Mouse (Mus musculus) forebrain, embryonic 13.5 days (tissue): ENCODE measurements around the gene Pde5a. TPM values are rescaled to one million over a fixed set of nuclear protein-coding genes. Genes with fewer than 3 reads are reported as not detected.
A peak's percentile ranks its signal among the peaks of the same experiment; 100 is the strongest.

ENCODE experiments used
- ATAC-seq: fragments of 200-750 bp; cut with Nextera tagmentation; 2 replicates; pipeline ENCODE4 v1.8.0; 2017
- H3K27ac ChIP-seq: fragments of 300-500 bp; sonication (generic); 2 replicates; pipeline ENCODE4 v1.5.1; 2015; ENCODE audit warnings: inconsistent platforms, mild to moderate bottlenecking, moderate library complexity
- H3K27me3 ChIP-seq: fragments of 300-500 bp; sonication (generic); 2 replicates; pipeline ENCODE4 v1.6.1; 2015; ENCODE audit warnings: mild to moderate bottlenecking, inconsistent platforms
- H3K36me3 ChIP-seq: fragments of 300-500 bp; sonication (generic); 2 replicates; pipeline ENCODE4 v1.6.1; 2015; ENCODE audit warnings: mild to moderate bottlenecking, inconsistent platforms; ENCODE audit not compliant: poor library complexity, severe bottlenecking
- H3K4me1 ChIP-seq: fragments of 300-500 bp; sonication (generic); 2 replicates; pipeline ENCODE4 v1.6.1; 2015; ENCODE audit warnings: inconsistent platforms
- H3K4me2 ChIP-seq: fragments of 300-500 bp; sonication (generic); 2 replicates; pipeline ENCODE4 v1.6.1; 2015; ENCODE audit warnings: inconsistent platforms, mild to moderate bottlenecking, moderate library complexity
- H3K4me3 ChIP-seq: fragments of 300-500 bp; sonication (generic); 2 replicates; pipeline ENCODE4 v1.5.1; 2015; ENCODE audit warnings: mild to moderate bottlenecking, inconsistent platforms
- H3K9ac ChIP-seq: fragments of 300-500 bp; sonication (generic); 2 replicates; pipeline ENCODE4 v1.6.1; 2015; ENCODE audit warnings: mild to moderate bottlenecking, inconsistent platforms
- H3K9me3 ChIP-seq: fragments of 300-500 bp; sonication (generic); replicated peaks from 2 replicates; pipeline ENCODE4 v1.6.1; 2016; ENCODE audit warnings: inconsistent platforms
- WGBS: fragments of 180-500 bp; shearing (Covaris S2); methylation state at CpG from one replicate; pipeline ENCODE4 v1.1.7; 2015; 5-methylcytosine and 5-hydroxymethylcytosine counted together
- polyA plus RNA-seq: library from polyadenylated mRNA; unstranded; fragments of >200 nt; fragmentation: Nextera tagmentation; extraction: Ambion mirVana; gene quantifications from 2 replicates; pipeline ENCODE4 v1.2.1, GENCODE M21; 2015

The Pde5a gene
- polyA plus RNA-seq, 1 experiment from 2014 or later = 3.6 TPM

DNA sequence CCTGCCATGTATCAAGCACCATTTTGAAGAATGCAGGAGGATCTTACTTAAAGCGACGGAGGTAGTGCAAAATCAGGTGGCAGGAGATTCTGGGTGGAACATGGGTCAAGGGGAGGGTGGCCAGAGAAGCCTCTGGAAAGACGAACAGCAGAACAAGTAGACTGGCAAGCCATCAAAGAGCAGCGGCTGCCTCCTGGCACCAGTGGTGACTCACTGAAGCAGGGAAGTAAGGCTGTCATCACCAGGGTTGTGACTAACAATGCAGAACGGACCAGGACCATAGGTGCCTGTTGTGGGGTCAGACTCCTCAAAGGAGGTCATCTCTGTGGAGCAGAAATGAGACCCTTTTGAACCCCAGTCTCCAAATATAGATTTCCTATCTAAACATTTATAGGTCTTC is 89.5 kb downstream of the Pde5a start:
- Histone ChIP-seq H3K36me3 (no peaks in the 10 kb centered on the region), H3K4me1 (no peaks in the 10 kb centered on the region), H3K4me3 (no peak overlapping the region), H3K27me3 (no peaks in the 10 kb centered on the region), H3K9ac (no peak overlapping the region), H3K4me2 (no peak overlapping the region), H3K9me3 (no peaks in the 10 kb centered on the region), H3K27ac (no peak overlapping the region)
- no peak for ATAC-seq
- WGBS = 88% methylated on average over 5 of the region's 5 CpGs

GRCm38 (mm10) chr3:122820700-122821099 is 92.0 kb downstream of the Pde5a start:
- Histone ChIP-seq H3K9me3 (no peaks in the 10 kb centered on the region), H3K4me3 (no peak overlapping the region), H3K9ac (no peak overlapping the region), H3K4me1 (no peaks in the 10 kb centered on the region), H3K27me3 (no peaks in the 10 kb centered on the region), H3K4me2 (no peak overlapping the region), H3K27ac (no peak overlapping the region), H3K36me3 (0 out of 2 replicates have a peak, but pooled peaks cover 1% of the 10 kb centered on the region)
- ATAC-seq = no peak
- WGBS = 66% methylated on average over 4 of the region's 4 CpGs

DNA sequence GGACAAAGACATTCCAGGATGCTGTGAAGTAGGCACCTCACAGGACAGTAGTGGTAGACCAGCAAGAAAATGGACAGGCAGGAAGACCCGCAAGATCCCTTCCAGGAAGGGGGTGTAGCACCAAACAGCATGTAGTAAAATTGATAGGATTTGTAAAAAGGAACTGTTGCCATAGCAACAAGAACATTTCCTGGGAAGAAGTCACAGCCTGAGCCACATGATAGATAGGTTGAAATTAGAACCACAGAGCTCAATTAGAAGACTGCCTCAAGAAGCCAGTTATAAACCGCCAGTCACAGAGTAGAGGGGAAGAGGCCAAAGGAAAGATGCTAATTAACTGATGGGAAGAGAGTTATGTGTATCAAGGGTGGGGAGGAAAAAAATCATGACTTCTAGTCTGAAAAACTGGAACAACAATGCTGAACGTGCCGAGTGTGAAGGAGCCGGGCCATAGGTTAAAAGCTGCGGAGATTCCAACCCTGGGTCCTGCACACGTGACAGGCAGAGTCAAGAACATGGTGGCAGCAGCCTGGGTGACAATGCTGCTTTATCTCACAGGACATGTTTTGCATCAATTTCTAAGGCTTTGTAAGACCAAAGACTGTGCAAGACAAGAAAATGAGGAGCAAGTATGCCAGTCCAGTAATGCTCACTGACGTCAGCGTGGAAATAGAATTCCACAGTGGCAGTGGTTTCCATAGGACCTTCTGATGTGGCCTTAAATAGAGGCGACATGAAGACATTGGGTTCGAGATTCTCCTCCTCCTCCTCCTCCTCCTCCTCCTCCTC is 99.7 kb downstream of the Pde5a start:
- no peaks in the 10 kb centered on the region for H3K9me3 ChIP-seq
- ATAC-seq = peak; percentile 63
- no peak overlapping the region for H3K27ac ChIP-seq
- H3K36me3 ChIP-seq = peaks cover 5% of the 10 kb centered on the region; the same call in 1 of the 2 replicates
- H3K9ac ChIP-seq = no peak overlapping the region
- no peak overlapping the region for H3K4me2 ChIP-seq
- no peaks in the 10 kb centered on the region for H3K4me1 ChIP-seq
- H3K4me3 ChIP-seq = no peak overlapping the region
- WGBS = 88% methylated on average over 11 of the region's 11 CpGs
- no peaks in the 10 kb centered on the region for H3K27me3 ChIP-seq

DNA sequence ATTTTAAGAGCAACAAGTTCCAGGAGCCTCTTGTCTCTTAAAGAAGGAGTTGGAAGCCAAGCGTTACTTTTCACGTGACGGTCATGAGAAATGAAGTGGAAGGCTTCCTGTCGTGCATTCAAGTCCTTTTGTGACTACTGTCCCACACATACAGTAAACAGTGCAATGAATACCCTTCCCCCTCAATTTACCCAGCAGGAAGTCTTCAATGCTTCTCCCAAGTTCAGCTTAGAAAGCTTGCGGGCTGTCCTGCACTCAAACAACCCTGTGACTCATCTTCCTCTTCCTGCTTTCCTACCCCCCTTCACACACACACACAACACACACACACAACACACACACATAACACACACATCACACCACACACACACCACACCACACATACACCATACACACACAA is 105.8 kb downstream of the Pde5a start:
- Histone ChIP-seq H3K4me1 (no peaks in the 10 kb centered on the region), H3K4me3 (no peak overlapping the region), H3K36me3 (0 out of 2 replicates have a peak, but pooled peaks cover 4% of the 10 kb centered on the region), H3K9me3 (no peaks in the 10 kb centered on the region), H3K4me2 (no peak overlapping the region), H3K27me3 (no peaks in the 10 kb centered on the region), H3K9ac (no peak overlapping the region), H3K27ac (no peak overlapping the region)
- no peak for ATAC-seq
- 61% methylated on average over 5 of the region's 5 CpGs for WGBS

DNA sequence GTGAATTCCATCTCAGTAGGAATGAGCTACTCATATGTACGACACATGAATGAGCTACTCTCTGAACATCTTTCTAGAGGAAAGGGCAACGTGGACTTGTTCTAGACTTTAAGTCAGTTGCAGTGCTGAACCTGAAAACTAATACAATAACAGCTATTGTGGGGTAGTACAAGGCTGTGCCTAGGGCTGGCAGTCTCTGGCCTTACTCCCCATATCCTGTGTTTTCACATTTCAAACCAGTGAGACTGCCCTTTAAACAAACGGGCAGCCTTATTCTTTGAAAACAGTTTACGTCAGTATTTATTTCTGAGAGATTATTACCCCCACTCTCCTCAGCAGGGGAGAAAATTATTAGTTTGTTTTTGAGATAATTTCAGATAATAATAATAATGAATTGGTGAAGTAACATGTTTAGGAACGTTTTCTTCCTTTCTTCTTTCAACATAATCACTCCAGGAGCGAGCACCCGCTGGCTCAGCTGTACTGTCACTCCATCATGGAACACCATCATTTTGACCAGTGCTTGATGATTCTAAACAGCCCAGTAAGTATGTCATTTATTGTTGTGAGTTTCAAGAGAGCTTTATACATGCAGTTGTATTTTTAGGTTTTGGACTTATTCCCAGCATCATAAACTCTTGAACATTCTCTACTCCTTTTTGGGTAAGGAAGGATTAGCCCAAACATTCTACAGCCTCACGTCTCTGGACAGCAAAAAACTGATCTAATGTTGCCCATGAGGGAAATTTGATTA is 106.5 kb downstream of the Pde5a start:
- Histone ChIP-seq H3K4me1 (no peaks in the 10 kb centered on the region), H3K9me3 (no peaks in the 10 kb centered on the region), H3K4me2 (no peak overlapping the region), H3K4me3 (no peak overlapping the region), H3K9ac (no peak overlapping the region), H3K27me3 (no peaks in the 10 kb centered on the region), H3K27ac (no peak overlapping the region), H3K36me3 (0 out of 2 replicates have a peak, but pooled peaks cover 4% of the 10 kb centered on the region)
- ATAC-seq = no peak
- WGBS = 79% methylated on average over 8 of the region's 8 CpGs

DNA sequence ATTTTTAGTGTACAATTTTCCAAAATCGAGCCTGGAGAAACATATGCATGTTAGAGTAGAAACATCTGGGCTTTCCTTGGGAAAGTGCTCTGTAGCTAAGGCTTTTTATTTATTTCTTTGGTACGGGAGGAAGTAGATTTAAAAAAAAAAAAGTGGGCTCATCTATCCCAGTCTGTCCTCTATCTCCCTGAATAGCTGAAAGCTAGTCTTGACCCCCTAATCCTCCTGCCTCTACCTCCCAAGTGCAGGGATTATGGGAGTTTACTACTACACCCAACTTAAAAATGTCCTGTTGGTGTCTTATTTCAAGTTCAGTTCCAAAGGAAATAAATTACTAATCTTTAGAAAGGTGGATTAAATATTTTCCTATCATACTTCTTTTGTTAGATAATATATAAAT is 108.9 kb downstream of the Pde5a start:
- Histone ChIP-seq H3K4me1 (no peaks in the 10 kb centered on the region), H3K36me3 (peaks cover 9% of the 10 kb centered on the region; the same call in 1 of the 2 replicates), H3K4me3 (no peak overlapping the region), H3K27ac (no peak overlapping the region), H3K9ac (no peak overlapping the region), H3K27me3 (no peaks in the 10 kb centered on the region), H3K9me3 (no peaks in the 10 kb centered on the region), H3K4me2 (no peak overlapping the region)
- ATAC-seq = no peak
- 80% methylated on average over 2 of the region's 2 CpGs for WGBS

DNA sequence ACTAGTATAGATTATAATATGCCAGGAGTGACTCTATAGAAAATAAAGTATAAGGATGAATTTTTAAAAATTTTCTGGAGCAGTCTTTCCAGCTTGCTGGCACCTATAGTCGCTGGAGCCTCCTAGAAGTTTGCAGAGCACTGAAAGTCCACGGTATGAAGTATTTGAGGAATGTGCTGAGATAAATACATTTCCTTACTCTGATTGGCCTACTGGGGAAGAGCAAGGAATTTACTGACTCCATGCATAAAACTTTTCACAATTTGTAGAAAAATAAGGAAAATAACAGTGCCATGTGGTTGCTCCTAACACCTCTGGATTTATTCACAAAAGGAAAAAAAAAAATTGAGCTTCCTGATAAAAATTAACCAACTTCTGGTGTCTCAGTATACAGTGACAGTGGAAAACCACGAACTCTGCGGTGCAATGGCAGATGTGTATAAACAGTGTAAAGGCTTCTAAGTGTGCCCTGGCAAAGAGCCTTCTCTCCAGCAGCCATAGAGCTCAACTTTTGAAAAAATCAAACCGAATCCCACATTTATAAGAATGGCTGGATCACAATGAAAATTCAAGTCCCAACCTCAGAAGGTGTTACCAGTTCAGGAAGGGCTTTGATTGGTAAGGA is 119.8 kb downstream of the Pde5a start:
- Histone ChIP-seq H3K27ac (no peak overlapping the region), H3K9me3 (0 out of 2 replicates have a peak, but pooled peaks cover 5% of the 10 kb centered on the region), H3K4me3 (no peak overlapping the region), H3K4me1 (no peaks in the 10 kb centered on the region), H3K27me3 (no peaks in the 10 kb centered on the region), H3K9ac (no peak overlapping the region), H3K4me2 (no peak overlapping the region), H3K36me3 (peaks cover 8% of the 10 kb centered on the region)
- WGBS = 89% methylated on average over 5 of the region's 5 CpGs
- ATAC-seq = no peak

DNA sequence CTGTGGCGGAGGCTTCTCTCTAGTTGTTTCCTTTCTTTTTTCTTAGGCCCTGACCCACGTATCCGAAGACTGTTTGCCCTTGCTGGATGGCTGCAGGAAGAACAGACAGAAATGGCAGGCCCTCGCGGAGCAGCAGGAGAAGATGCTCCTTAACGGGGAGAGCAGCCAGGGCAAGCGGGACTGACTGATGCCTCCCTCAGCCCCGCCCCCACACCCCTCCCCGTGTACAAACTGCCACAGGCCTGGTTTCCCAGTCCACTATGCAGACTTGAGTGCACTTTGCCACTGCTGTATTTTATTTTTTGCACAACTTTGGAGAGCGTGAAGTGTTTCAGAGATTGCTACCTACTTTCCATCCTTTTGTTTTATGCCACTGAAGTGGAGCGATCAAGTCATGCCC is 126.4 kb downstream of the Pde5a start:
- no peak overlapping the region for H3K4me2 ChIP-seq
- no peaks in the 10 kb centered on the region for H3K4me1 ChIP-seq
- whole genome bisulfite sequencing = 44% methylated on average over 11 of the region's 11 CpGs
- ATAC-seq = peak; percentile 30; the same call in 1 of the 2 replicates
- no peak overlapping the region for H3K9ac ChIP-seq
- no peaks in the 10 kb centered on the region for H3K36me3 ChIP-seq
- no peak overlapping the region for H3K27ac ChIP-seq
- H3K9me3 ChIP-seq = no peaks in the 10 kb centered on the region
- H3K4me3 ChIP-seq = no peak overlapping the region
- no peaks in the 10 kb centered on the region for H3K27me3 ChIP-seq

DNA sequence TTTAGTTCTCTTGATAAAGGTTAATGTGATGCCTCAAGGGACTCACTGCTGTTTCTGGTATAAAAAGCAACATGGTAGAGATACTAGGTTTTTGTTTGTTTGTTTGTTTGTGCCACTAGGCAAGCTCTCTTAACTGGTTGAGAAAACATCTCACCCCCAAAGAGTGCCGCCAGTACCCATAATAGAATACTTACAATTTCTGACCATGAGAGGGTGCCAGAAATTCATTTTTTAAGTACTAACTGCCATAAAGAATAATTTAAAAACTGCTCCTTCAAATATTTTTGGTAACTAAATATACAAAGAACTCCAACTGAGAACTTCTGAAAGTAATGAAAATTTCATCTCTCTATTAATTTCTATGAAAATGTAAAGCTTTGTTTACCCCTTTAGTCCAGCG is 131.1 kb downstream of the Pde5a start:
- no peaks in the 10 kb centered on the region for H3K4me1 ChIP-seq
- H3K36me3 ChIP-seq = no peaks in the 10 kb centered on the region
- no peak overlapping the region for H3K4me2 ChIP-seq
- no peaks in the 10 kb centered on the region for H3K9me3 ChIP-seq
- no peaks in the 10 kb centered on the region for H3K27me3 ChIP-seq
- H3K9ac ChIP-seq = no peak overlapping the region
- no peak overlapping the region for H3K27ac ChIP-seq
- H3K4me3 ChIP-seq = no peak overlapping the region
- no peak for ATAC-seq
- 72% methylated on average over 2 of the region's 2 CpGs for WGBS

GRCm38 (mm10) chr3:122860573-122861498 is 132.1 kb downstream of the Pde5a start:
- Histone ChIP-seq H3K9ac (no peak overlapping the region), H3K4me2 (no peak overlapping the region), H3K9me3 (no peaks in the 10 kb centered on the region), H3K27ac (no peak overlapping the region), H3K36me3 (no peaks in the 10 kb centered on the region), H3K4me3 (no peak overlapping the region), H3K4me1 (no peaks in the 10 kb centered on the region), H3K27me3 (no peaks in the 10 kb centered on the region)
- WGBS = 90% methylated on average over 12 of the region's 12 CpGs
- no peak for ATAC-seq

DNA sequence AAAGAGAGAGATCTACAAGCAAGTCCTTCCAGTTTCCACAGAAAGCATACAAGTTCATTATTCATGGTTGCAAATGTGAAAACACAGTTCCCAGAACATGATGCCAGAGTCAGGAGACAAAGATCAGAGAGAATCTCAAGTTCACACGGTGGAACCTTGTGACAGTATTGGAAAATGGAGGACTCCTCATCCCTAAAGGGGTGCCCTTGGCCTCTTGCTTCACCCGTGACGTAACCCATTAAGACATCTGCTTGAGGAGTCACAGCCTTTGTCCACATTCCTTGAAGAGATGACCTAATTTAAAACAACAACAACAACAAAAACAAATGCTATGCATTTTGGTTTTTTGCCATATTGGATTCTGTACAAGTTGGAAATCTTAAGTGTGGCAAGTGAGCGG is 136.3 kb downstream of the Pde5a start:
- WGBS = 85% methylated on average over 4 of the region's 4 CpGs
- Histone ChIP-seq H3K4me1 (no peaks in the 10 kb centered on the region), H3K9me3 (no peaks in the 10 kb centered on the region), H3K27ac (no peak overlapping the region), H3K27me3 (no peaks in the 10 kb centered on the region), H3K36me3 (no peaks in the 10 kb centered on the region), H3K4me3 (no peak overlapping the region), H3K4me2 (no peak overlapping the region), H3K9ac (no peak overlapping the region)
- ATAC-seq = no peak
